Mouse (Mus musculus): Measurements from ENCODE around the gene Olfr1412. TPM values are rescaled to one million over a fixed set of nuclear protein-coding genes. Genes with fewer than 3 reads are reported as not detected.

The Olfr1412 gene
- polyA plus RNA-seq (2015; fragmentation: Nextera tagmentation; extraction: Ambion mirVana): not detected in 2 replicates

DNA sequence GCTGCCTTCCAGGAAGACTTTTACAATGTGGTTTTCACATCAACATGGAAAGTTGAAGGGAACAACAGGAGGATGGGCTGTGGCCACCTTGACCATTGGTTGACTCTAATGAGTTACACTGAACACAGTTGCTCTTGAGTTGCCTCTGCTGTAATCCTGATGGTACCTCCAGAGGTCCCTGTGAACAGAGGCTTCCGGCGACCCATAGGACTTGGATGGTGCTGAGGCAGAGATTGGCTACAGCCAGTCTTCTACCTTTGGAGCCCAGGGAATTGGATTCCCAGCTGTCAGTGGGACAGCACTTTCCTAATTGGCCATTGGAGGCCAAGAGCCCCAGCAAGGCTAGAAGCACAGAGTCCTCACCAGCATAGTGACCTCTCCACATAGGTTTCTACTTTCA, at the start of gene Olfr1412:
TSS of gene Olfr1412 (plus strand) at position 301 of the 400 bp plus-strand sequence.
- ATAC-seq: no peak
- 91% methylated on average over 2 of the region's 2 CpGs for WGBS

DNA sequence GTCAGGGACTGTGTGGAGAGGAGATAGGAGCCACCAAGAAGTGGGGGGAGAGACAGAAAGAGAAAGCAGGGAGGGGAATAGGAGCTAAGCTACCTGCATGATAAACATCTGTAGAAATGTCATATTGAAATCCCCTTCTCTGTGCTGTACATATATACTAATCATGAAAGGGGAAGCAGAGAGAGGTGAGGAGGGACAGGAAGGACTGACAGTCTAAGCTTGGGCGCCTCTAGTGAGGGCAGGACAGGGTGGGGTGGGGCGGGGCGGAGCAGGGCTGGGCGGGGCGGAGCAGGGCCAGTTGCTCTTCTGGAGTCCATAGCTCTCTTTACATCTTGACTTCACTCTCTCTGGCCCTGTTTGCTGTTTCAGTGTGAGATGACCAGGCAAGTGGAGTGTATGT, 48.6 kb upstream of the Olfr1412 start:
- no peak for ATAC-seq
- no peak overlapping the region for H3K4me3 ChIP-seq (replicated peaks; ENCODE audit: low read length)
- H3K36me3 ChIP-seq (ENCODE audit: control insufficient read depth, insufficient read depth): no peaks in the 10 kb centered on the region
- H3K9ac ChIP-seq (replicated peaks; ENCODE audit: low read depth, low read length): no peak overlapping the region
- WGBS: 21% methylated on average over 4 of the region's 5 CpGs
- H3K27me3 ChIP-seq (replicated peaks; ENCODE audit: control insufficient read depth, insufficient read depth, low read length): 0 out of 2 replicates have a peak, but pooled peaks cover 4% of the 10 kb centered on the region
- no peaks in the 10 kb centered on the region for H3K9me3 ChIP-seq (ENCODE audit: control insufficient read depth, low read length)
- no peak overlapping the region for H3K4me2 ChIP-seq (ENCODE audit: low read length)
- no peaks in the 10 kb centered on the region for H3K4me1 ChIP-seq (replicated peaks; ENCODE audit: control insufficient read depth, insufficient read depth, low read length)
- no peak overlapping the region for H3K27ac ChIP-seq (ENCODE audit: low read length)

More for the DNA sequence above, at the start of gene Olfr1412:
- peaks cover 4% of the 10 kb centered on the region; the same call in 1 of the 2 replicates for H3K9me3 ChIP-seq (ENCODE audit: control insufficient read depth, low read length)
- H3K36me3 ChIP-seq (ENCODE audit: control insufficient read depth, insufficient read depth): no peaks in the 10 kb centered on the region
- H3K27me3 ChIP-seq (replicated peaks; ENCODE audit: control insufficient read depth, insufficient read depth, low read length): no peaks in the 10 kb centered on the region
- H3K4me2 ChIP-seq (ENCODE audit: low read length): no peak within 1 kb of the TSS
- H3K4me3 ChIP-seq (replicated peaks; ENCODE audit: low read length): no peak within 1 kb of the TSS
- no peak within 1 kb of the TSS for H3K27ac ChIP-seq (ENCODE audit: low read length)
- H3K9ac ChIP-seq (replicated peaks; ENCODE audit: low read depth, low read length): no peak within 1 kb of the TSS
- no peaks in the 10 kb centered on the region for H3K4me1 ChIP-seq (replicated peaks; ENCODE audit: control insufficient read depth, insufficient read depth, low read length)

DNA sequence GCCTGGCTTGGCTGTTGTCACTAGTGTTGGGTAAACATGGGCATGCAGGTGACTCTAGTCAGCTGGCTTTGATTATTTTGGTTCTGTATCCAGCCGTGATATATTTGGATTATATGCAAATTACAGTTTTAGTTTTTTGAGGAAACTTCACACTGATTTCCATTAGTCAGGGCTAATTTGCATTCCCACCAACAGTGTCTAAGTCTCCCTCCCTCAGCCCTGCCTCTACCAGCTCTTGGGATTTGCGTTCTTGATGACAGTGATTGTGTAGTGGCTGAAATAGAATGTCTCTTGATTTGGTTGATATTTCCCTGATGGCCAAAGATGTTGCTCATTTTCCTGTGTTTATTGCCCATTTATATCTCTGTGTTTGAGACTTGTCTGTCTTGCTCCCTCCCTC, 46.5 kb upstream of the Olfr1412 start:
- Histone ChIP-seq H3K27me3 (replicated peaks; ENCODE audit: control insufficient read depth, insufficient read depth, low read length) (0 out of 2 replicates have a peak, but pooled peaks cover 4% of the 10 kb centered on the region), H3K4me1 (replicated peaks; ENCODE audit: control insufficient read depth, insufficient read depth, low read length) (no peaks in the 10 kb centered on the region), H3K9me3 (ENCODE audit: control insufficient read depth, low read length) (no peaks in the 10 kb centered on the region), H3K36me3 (ENCODE audit: control insufficient read depth, insufficient read depth) (no peaks in the 10 kb centered on the region), H3K4me3 (replicated peaks; ENCODE audit: low read length) (no peak overlapping the region), H3K9ac (replicated peaks; ENCODE audit: low read depth, low read length) (no peak overlapping the region), H3K27ac (ENCODE audit: low read length) (no peak overlapping the region), H3K4me2 (ENCODE audit: low read length) (no peak overlapping the region)
- 28% methylated on average over 2 of the region's 2 CpGs for WGBS
- ATAC-seq: peak; percentile 55; the same call in 1 of the 2 replicates

DNA sequence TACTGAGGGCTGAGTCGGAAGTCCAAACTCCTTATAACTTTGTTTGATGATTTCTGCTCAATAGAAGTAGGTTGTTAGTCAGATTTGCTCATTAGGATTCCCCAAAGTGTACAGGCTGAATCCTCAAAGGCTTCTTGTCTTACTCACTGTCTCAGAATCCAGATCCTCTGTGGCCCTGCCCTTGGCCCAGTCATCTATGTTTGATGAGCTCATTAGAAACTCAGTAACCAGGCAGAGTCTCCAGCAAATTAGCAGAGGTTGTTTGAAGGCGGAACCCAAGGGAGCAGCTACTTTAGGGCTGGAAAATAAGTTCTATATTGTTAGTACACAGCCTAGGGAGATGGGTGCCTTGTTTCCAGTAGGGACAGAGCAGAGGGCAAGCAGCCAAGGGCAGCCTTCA, 39.6 kb upstream of the Olfr1412 start:
- H3K9me3 ChIP-seq (ENCODE audit: control insufficient read depth, low read length): no peaks in the 10 kb centered on the region
- 73% methylated on average over 2 of the region's 2 CpGs for WGBS
- no peak for ATAC-seq

DNA sequence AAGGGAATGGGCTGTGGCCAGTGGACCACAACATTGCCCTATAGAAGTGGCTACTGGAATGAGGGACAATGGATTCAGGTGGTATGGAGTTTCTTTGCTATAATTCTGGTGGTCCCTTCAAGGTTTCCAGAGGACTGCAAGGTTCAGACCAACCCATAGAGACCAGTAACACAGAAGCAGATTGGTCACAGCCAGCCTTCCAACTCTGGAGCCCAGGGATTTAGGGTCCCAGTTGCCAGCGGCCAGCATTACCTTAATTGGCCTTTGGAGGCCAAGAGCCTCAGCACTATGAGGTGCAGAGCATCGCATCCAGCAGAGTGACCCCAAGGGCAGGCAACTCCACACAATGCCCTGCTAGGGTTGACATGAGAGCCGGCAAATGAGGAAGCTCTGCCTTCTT, 14.6 kb upstream of the Olfr1412 start, which contains the start of gene Olfr1413:
TSS of gene Olfr1413 (plus strand) at position 301 of the 400 bp plus-strand sequence.
- Histone ChIP-seq H3K27ac (ENCODE audit: low read length) (no peak within 1 kb of the TSS), H3K9me3 (ENCODE audit: control insufficient read depth, low read length) (no peaks in the 10 kb centered on the region), H3K4me1 (replicated peaks; ENCODE audit: control insufficient read depth, insufficient read depth, low read length) (no peaks in the 10 kb centered on the region), H3K4me3 (replicated peaks; ENCODE audit: low read length) (no peak within 1 kb of the TSS), H3K27me3 (replicated peaks; ENCODE audit: control insufficient read depth, insufficient read depth, low read length) (no peaks in the 10 kb centered on the region), H3K9ac (replicated peaks; ENCODE audit: low read depth, low read length) (no peak within 1 kb of the TSS), H3K36me3 (ENCODE audit: control insufficient read depth, insufficient read depth) (no peaks in the 10 kb centered on the region), H3K4me2 (ENCODE audit: low read length) (no peak within 1 kb of the TSS)
- 91% methylated on average over 3 of the region's 3 CpGs for WGBS
- ATAC-seq: no peak

More for the DNA sequence above, 39.6 kb upstream of the Olfr1412 start:
- H3K27me3 ChIP-seq (replicated peaks; ENCODE audit: control insufficient read depth, insufficient read depth, low read length): no peaks in the 10 kb centered on the region
- no peaks in the 10 kb centered on the region for H3K4me1 ChIP-seq (replicated peaks; ENCODE audit: control insufficient read depth, insufficient read depth, low read length)
- H3K36me3 ChIP-seq (ENCODE audit: control insufficient read depth, insufficient read depth): no peaks in the 10 kb centered on the region
- H3K4me3 ChIP-seq (replicated peaks; ENCODE audit: low read length): no peak overlapping the region
- H3K9ac ChIP-seq (replicated peaks; ENCODE audit: low read depth, low read length): no peak overlapping the region
- no peak overlapping the region for H3K4me2 ChIP-seq (ENCODE audit: low read length)
- no peak overlapping the region for H3K27ac ChIP-seq (ENCODE audit: low read length)

DNA sequence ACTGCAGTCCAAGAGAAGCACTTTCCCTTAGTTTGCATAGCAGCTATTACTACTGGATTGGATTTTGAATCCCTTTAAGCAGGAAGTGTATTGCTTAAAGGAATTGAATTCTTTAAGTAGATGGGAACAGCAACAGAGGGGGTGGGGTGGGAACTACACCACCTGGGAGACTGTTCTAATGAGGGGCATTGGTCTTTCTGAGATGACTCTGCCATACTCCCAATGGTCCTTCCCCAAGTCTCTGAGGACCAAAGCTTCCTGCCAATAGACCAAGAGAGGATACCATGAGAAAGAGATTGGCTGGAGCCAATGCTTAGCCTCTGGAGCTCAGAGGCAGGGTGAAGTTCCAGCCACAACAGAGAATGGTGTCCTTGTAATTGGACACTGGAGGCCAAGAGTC, 8.5 kb downstream of the Olfr1412 start, which contains the start of gene Olfr1411:
TSS of gene Olfr1411 (plus strand) at position 301 of the 400 bp plus-strand sequence.
- no peaks in the 10 kb centered on the region for H3K4me1 ChIP-seq (replicated peaks; ENCODE audit: control insufficient read depth, insufficient read depth, low read length)
- no peaks in the 10 kb centered on the region for H3K36me3 ChIP-seq (ENCODE audit: control insufficient read depth, insufficient read depth)
- no peak within 1 kb of the TSS for H3K4me3 ChIP-seq (replicated peaks; ENCODE audit: low read length)
- no peak within 1 kb of the TSS for H3K27ac ChIP-seq (ENCODE audit: low read length)
- no peaks in the 10 kb centered on the region; the same call in 1 of the 2 replicates for H3K27me3 ChIP-seq (replicated peaks; ENCODE audit: control insufficient read depth, insufficient read depth, low read length)
- ATAC-seq: no peak
- no peak within 1 kb of the TSS for H3K4me2 ChIP-seq (ENCODE audit: low read length)
- H3K9me3 ChIP-seq (ENCODE audit: control insufficient read depth, low read length): no peaks in the 10 kb centered on the region
- no peak within 1 kb of the TSS for H3K9ac ChIP-seq (replicated peaks; ENCODE audit: low read depth, low read length)

DNA sequence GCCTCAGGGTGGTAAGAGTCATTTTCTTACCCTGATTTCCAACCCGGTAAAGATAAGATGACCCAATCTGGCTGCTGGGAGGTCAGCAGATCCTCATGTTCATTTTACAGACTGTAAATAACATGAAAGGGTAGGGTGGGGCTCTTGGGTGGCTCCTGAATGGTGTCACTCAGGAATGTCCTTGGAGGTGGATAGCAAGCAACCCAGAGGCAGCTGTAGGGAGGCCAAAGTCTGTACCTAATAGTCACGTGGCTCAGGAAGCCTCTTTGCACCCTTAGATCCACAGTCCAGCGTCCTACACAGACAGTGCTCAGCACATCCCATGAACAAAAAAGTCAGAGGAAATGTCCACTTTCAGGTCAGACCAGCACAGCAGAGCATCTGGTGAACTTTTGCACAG, 10.4 kb downstream of the Olfr1412 start:
- H3K27ac ChIP-seq (ENCODE audit: low read length): no peak overlapping the region
- WGBS: 85% methylated on average over 3 of the region's 3 CpGs
- no peaks in the 10 kb centered on the region for H3K36me3 ChIP-seq (ENCODE audit: control insufficient read depth, insufficient read depth)
- no peak overlapping the region for H3K4me3 ChIP-seq (replicated peaks; ENCODE audit: low read length)
- no peaks in the 10 kb centered on the region; the same call in 1 of the 2 replicates for H3K27me3 ChIP-seq (replicated peaks; ENCODE audit: control insufficient read depth, insufficient read depth, low read length)
- H3K4me2 ChIP-seq (ENCODE audit: low read length): no peak overlapping the region
- no peak overlapping the region for H3K9ac ChIP-seq (replicated peaks; ENCODE audit: low read depth, low read length)
- H3K9me3 ChIP-seq (ENCODE audit: control insufficient read depth, low read length): no peaks in the 10 kb centered on the region
- no peak for ATAC-seq
- no peaks in the 10 kb centered on the region for H3K4me1 ChIP-seq (replicated peaks; ENCODE audit: control insufficient read depth, insufficient read depth, low read length)

DNA sequence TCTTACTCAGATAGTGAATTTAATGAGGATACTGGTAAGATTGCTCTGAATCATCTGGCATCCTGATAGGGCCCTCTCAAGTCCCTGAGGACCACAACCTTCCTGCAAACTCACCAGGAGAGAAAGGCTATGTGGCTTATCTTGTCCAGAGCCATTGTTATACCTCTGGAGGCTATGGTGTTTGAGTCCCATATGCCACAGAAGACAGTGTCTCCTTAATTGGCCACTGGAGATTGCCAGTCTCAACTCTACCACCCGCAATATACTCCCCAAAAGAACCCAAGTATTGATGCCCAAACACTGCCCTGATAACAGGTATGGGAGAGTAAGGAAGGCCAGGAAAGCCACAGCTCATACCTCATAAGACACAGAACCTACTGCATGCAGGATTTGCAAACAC, 19.9 kb downstream of the Olfr1412 start, which contains the start of gene Olfr1410:
TSS of gene Olfr1410 (plus strand) at position 301 of the 400 bp plus-strand sequence.
- no peak for ATAC-seq
- no peaks in the 10 kb centered on the region for H3K27me3 ChIP-seq (replicated peaks; ENCODE audit: control insufficient read depth, insufficient read depth, low read length)

DNA sequence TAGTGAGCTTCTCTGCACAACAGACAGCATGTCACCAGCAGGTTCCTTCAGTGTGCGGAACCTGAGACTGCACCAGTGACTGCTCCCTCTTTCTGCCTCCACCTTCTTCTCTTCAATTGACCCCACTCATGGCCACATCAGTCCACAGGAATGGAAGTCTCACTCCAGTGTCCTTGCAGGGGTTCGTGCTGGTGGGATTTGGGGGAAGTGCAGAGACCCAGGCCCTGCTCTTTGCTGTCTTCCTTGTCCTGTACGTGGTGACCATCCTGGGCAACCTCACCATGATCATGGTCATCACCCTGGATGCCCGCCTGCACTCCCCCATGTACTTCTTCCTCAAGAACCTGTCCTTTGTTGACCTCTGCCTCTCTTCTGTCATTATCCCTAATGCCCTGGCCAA, 22.1 kb downstream of the Olfr1412 start:
- Histone ChIP-seq H3K4me1 (replicated peaks; ENCODE audit: control insufficient read depth, insufficient read depth, low read length) (no peaks in the 10 kb centered on the region), H3K36me3 (ENCODE audit: control insufficient read depth, insufficient read depth) (no peaks in the 10 kb centered on the region), H3K9me3 (ENCODE audit: control insufficient read depth, low read length) (no peaks in the 10 kb centered on the region), H3K27me3 (replicated peaks; ENCODE audit: control insufficient read depth, insufficient read depth, low read length) (no peaks in the 10 kb centered on the region), H3K27ac (ENCODE audit: low read length) (no peak overlapping the region), H3K9ac (replicated peaks; ENCODE audit: low read depth, low read length) (no peak overlapping the region), H3K4me2 (ENCODE audit: low read length) (no peak overlapping the region), H3K4me3 (replicated peaks; ENCODE audit: low read length) (no peak overlapping the region)
- no peak for ATAC-seq
- 84% methylated on average over 4 of the region's 4 CpGs for WGBS

More for the DNA sequence above, 19.9 kb downstream of the Olfr1412 start, which contains the start of gene Olfr1410:
- Histone ChIP-seq H3K4me3 (replicated peaks; ENCODE audit: low read length) (no peak within 1 kb of the TSS), H3K9me3 (ENCODE audit: control insufficient read depth, low read length) (no peaks in the 10 kb centered on the region), H3K4me1 (replicated peaks; ENCODE audit: control insufficient read depth, insufficient read depth, low read length) (no peaks in the 10 kb centered on the region), H3K27ac (ENCODE audit: low read length) (no peak within 1 kb of the TSS), H3K9ac (replicated peaks; ENCODE audit: low read depth, low read length) (no peak within 1 kb of the TSS), H3K36me3 (ENCODE audit: control insufficient read depth, insufficient read depth) (no peaks in the 10 kb centered on the region), H3K4me2 (ENCODE audit: low read length) (no peak within 1 kb of the TSS)
- 100% methylated on average over 1 of the region's 1 CpGs for WGBS

DNA sequence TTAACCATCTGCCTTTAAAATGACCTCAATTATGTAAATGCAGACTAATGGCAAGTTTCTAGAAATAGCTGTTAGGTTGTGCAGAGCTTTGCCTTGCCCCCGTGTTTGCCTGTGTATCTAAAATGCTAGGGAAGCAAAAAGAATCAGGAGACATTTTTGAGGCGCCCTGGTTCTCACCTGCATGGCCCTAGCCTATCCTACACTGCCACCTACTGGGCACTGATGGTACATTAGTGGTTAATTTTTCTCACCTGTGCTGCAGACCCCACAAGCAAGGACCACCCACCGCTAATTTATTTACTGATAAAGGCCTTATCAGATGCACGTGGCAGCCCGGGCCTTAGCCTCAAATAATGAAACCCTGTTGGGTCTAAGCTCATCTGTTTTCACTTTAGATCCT, 25.4 kb downstream of the Olfr1412 start:
- no peak for ATAC-seq
- H3K9me3 ChIP-seq (ENCODE audit: control insufficient read depth, low read length): no peaks in the 10 kb centered on the region
- WGBS: 7% methylated on average over 5 of the region's 5 CpGs
- H3K4me1 ChIP-seq (replicated peaks; ENCODE audit: control insufficient read depth, insufficient read depth, low read length): peaks cover 2% of the 10 kb centered on the region; the same call in 1 of the 2 replicates
- no peak overlapping the region for H3K4me3 ChIP-seq (replicated peaks; ENCODE audit: low read length)
- no peaks in the 10 kb centered on the region for H3K27me3 ChIP-seq (replicated peaks; ENCODE audit: control insufficient read depth, insufficient read depth, low read length)
- no peak overlapping the region for H3K4me2 ChIP-seq (ENCODE audit: low read length)
- no peak overlapping the region for H3K27ac ChIP-seq (ENCODE audit: low read length)
- no peak overlapping the region for H3K9ac ChIP-seq (replicated peaks; ENCODE audit: low read depth, low read length)
- no peaks in the 10 kb centered on the region for H3K36me3 ChIP-seq (ENCODE audit: control insufficient read depth, insufficient read depth)
